Mouse (Mus musculus): ENCODE measurements at regions not wholly inside any gene's neighbourhood (a gene's known extent, or its start where the extent isn't known, plus 50 kb on each side); places are given as distances from the start of the nearest gene placed in this dataset.
"Not testable (repeated sequence)": the region's sequence is repeated elsewhere in the genome, so short reads cannot be mapped to it uniquely, and the experiment has no call there.

- DNase-seq (ENCODE audit: extremely low spot score, low read depth, low spot score) = no peak
Observed at GRCm38 (mm10) chr6:22523582-22524234, 167.7 kb upstream of the Fam3c start.

- DNase-seq (ENCODE audit: extremely low spot score, low read depth, low spot score) = no peak
Observed at GRCm38 (mm10) chr6:22506871-22507270, 150.8 kb upstream of the Fam3c start.

DNA sequence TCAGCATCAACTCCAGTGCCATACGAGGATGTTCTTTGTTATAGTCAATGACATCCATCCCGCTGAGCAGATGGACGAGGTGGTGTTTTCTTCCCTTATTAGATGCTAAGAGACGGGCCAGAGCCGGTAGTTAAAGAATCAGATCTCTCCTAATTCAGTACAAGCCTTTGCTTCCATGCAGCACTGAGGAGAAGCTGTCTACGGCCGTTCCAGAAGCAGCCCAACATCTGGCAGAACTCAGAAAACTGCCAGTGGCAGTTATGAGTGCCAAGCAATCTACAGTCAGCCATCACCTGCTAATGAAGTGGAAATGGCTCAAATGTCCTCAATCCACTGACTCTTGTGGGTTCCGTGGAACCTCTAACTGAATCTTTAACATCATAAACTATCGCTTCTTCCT, 141.3 kb upstream of the Fam3c start:
- DNase-seq (ENCODE audit: extremely low spot score, low read depth, low spot score) = no peak

DNA sequence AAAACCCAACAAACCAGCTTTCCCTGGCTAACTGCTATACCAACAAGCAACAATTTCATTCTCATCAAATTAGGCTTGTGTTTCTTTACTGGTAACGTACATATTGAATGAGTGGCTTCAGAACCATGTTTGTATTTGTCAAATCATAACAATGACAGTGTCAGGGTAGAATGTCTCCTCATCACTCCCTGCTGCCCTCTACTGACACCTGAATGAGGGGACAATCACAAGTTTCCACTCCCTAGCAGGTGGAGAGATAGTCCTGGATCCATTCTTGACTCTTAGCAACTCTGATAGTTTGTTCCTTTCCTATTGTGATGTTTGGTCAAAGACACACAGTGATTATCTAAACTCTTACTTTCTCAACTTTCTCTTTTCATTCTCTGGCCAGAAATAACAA, 140.4 kb upstream of the Fam3c start:
- DNase-seq (ENCODE audit: extremely low spot score, low read depth, low spot score) = no peak

- peak; percentile 60 for DNase-seq (ENCODE audit: extremely low spot score, low read depth, low spot score)
Observed at GRCm38 (mm10) chr6:22493632-22494260, 137.7 kb upstream of the Fam3c start.

DNA sequence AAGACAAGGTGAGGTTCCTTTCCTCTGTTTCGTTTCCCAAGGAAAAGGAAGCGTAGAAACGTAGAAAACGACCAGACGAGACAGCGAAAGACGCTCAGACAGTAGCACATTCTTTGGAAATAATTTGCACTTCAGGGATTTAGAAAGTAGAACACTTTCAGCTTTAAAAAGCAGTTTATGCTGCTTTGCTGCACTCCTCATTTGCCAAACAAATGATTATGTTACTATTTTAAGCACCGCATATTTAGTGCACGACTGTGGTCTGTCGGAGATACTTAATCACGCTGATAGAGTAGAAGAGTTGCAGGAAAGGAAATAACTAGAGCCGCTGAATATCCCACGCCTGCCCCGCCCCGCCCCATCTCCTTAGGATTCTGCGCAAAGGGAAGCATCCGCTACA, 136.9 kb upstream of the Fam3c start:
- DNase-seq (ENCODE audit: extremely low spot score, low read depth, low spot score) = no peak

DNA sequence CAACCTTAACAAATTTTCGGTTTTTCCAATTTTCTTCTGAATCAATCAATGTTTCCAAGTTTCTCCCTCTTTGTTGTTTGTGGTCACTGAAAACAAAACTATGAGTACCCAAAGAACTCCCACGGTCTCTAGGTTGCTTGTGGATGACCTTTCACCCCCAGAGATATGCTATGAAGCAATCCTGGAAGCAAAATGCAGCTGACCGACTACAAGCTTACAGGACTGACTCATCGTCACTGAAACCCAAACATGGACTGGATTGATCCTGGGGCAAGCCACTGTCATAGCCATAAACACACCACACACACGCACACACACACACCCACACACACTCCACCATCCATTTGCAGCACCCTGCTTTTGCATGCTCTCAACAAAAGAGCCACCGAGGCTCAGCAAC, 134.7 kb upstream of the Fam3c start:
- DNase-seq (ENCODE audit: extremely low spot score, low read depth, low spot score) = no peak

DNA sequence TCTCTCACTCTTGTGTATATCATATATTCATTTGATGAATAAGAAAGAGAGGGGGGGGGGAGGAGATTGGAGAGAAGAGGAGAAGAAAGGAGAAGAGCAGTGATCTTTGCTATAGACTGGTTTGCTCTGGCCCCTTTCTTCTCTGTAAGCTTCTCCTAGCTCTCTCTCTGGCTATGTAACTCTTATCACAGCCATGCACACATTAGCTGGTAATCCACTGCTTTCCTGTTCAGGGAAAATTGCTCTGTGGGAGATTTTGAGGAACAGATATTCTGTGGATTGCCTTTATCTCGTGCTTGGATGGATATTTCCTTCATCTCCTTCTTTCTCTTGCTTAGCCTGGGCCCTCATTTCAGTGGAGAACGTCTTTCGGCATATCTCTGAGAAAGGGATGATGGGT, 131.4 kb upstream of the Fam3c start:
- no peak for DNase-seq (ENCODE audit: extremely low spot score, low read depth, low spot score)

DNA sequence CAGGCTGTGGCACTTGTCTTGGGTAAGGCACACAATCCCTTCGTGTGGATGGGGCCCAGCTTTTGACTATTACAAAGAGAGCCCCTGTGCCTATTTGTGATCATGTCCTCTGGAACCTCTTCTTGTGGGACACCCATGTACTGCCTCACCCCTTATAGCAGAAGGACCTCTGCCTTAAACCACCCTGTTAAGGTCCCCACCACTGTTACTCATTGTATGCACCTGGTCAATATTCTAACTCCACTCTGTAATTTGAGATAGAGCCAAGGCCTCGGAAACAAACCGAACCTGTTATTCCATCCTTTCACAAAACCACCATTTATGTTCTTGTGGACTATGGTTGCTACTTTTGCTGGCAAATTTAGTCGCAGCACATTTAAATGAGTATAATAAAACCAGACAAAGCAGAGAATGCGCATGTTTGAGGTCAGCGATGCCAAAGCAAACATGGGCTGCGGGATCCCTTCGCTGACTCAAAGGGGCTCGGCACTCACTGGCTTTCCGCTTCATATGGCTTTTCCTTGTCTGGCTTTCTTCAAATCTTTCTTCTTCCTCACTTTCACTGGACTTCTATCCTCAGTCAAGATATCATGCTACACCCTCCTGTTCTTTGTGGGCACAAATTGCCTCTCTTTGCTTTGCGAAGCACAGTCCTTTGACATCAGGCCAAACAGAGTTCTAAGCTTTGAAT, 129.9 kb upstream of the Fam3c start:
- DNase-seq (ENCODE audit: extremely low spot score, low read depth, low spot score) = no peak

DNA sequence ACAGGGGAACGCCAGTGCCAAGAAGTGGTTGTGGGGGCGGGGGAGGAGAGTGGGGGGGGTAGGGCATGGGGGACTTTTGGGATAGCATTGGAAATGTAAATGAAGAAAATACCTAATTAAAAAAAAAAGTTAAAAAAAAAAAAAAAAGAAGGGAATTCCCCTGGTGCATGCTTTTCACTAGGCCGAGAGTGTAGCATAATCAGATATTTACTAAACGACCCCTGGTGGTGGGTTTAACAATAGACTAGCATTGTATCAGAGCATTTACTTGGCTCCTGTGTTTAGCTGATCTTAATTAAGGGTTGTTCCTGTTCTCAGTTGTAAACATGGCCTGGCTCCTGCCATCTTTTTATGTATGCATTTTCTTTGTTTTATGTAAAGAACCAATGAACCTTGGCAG, 126.2 kb upstream of the Fam3c start:
- DNase-seq (ENCODE audit: extremely low spot score, low read depth, low spot score) = not testable (repeated sequence)

GRCm38 (mm10) chr6:22474604-22475003, 118.6 kb upstream of the Fam3c start:
- DNase-seq (ENCODE audit: extremely low spot score, low read depth, low spot score) = no peak

DNA sequence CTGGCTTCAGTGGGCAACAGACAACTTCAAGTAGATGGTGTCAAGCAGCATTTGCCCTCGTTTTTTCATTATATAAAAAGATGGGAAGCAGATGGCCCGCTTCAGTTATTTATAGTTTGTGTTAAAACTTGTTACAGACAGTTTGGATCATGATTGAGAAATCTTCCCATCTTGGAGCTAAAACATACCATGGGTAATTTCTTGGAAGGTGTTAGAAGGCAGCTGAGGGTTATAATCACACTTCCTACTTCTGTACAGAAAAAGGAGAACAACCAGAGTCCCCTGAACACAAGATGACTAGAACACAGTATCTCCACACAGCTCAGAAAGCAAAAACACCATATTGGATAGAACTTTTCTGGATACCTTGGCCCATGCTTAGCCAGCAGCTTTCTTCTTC, 118.0 kb upstream of the Fam3c start:
- no peak for DNase-seq (ENCODE audit: extremely low spot score, low read depth, low spot score)

GRCm38 (mm10) chr6:22472400-22472799, 116.4 kb upstream of the Fam3c start:
- not testable (repeated sequence) for DNase-seq (ENCODE audit: extremely low spot score, low read depth, low spot score)

- no peak for DNase-seq (ENCODE audit: extremely low spot score, low read depth, low spot score)
Observed at GRCm38 (mm10) chr6:22467334-22467993, 111.4 kb upstream of the Fam3c start.

- DNase-seq (ENCODE audit: extremely low spot score, low read depth, low spot score) = no peak
Observed at GRCm38 (mm10) chr6:22465926-22466325, 109.9 kb upstream of the Fam3c start.

GRCm38 (mm10) chr6:22459440-22460016, 103.5 kb upstream of the Fam3c start:
- no peak for DNase-seq (ENCODE audit: extremely low spot score, low read depth, low spot score)

DNA sequence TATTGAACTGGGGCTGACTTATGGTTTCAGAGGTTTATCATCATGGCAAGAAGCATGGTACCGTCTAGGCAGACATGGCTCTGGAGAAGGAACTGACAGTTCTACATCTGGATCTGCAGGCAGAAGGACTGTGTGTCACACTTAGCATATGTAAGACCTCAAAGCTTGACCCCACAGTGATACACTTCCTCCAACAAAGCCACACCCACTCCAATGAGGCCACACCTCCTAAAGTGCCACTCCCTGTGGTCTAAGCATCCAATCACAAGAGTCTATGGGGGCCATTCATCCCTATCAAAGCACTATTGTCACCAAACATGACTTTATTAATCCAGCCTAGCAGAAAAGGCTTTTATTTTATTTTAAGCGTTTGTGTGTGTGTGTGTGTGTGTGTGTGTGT, 96.2 kb upstream of the Fam3c start:
- no peak for DNase-seq (ENCODE audit: extremely low spot score, low read depth, low spot score)

- DNase-seq (ENCODE audit: extremely low spot score, low read depth, low spot score) = no peak
Observed at GRCm38 (mm10) chr6:22450501-22450900, 94.5 kb upstream of the Fam3c start.

- no peak for DNase-seq (ENCODE audit: extremely low spot score, low read depth, low spot score)
Observed at GRCm38 (mm10) chr6:22448906-22449305, 92.9 kb upstream of the Fam3c start.

GRCm38 (mm10) chr6:22447636-22448035, 91.6 kb upstream of the Fam3c start:
- no peak for DNase-seq (ENCODE audit: extremely low spot score, low read depth, low spot score)

GRCm38 (mm10) chr6:22446621-22447310, 90.7 kb upstream of the Fam3c start:
- no peak for DNase-seq (ENCODE audit: extremely low spot score, low read depth, low spot score)
